Mouse (Mus musculus) erythroid progenitor cell, adult 5-6 weeks (primary cell): ENCODE data around the gene Gzmb. TPM values are rescaled to one million over a fixed set of nuclear protein-coding genes. Genes with fewer than 3 reads are reported as not detected.
"Not testable (repeated sequence)": the region's sequence is repeated elsewhere in the genome, so short reads cannot be mapped to it uniquely, and the experiment has no call there.

Experiments
- ATAC-seq: replicated peaks from 2 replicates; pipeline ENCODE4 v1.8.0; 2016; ENCODE audit warnings: moderate number of reproducible peaks, mild to moderate bottlenecking, moderate TSS enrichment, inconsistent platforms; ENCODE audit not compliant: poor library complexity, low FRiP score, severe bottlenecking
- total RNA-seq, 2 experiments: library from RNA; stranded (forward) in 1 of 2; stranded (reverse) in 1 of 2; fragments of 150-400 nt in 1 of 2; fragments of 186-747, 209-891 nt in 1 of 2; gene quantifications; 2 replicates each; pipeline versions ENCODE4 v1.2.3 to v1.2.4; 2015 to 2017; ENCODE audit warnings: low replicate concordance in 2 of 2

Gene Gzmb
- total RNA-seq (2015; ENCODE audit: low replicate concordance) (6.3 TPM in 1 of 2 replicates, not detected in the other), total RNA-seq (2017; ENCODE audit: low replicate concordance) (not detected in 2 replicates)

- ATAC-seq: no peak
Observed at GRCm38 (mm10) chr14:56262153-56262552, at the start of gene Gzmb. Gzmb (minus strand) TSS chr14:56262260.

GRCm38 (mm10) chr14:56311801-56312200 lies 49.7 kb upstream of the Gzmb start:
- not testable (repeated sequence) for ATAC-seq

DNA sequence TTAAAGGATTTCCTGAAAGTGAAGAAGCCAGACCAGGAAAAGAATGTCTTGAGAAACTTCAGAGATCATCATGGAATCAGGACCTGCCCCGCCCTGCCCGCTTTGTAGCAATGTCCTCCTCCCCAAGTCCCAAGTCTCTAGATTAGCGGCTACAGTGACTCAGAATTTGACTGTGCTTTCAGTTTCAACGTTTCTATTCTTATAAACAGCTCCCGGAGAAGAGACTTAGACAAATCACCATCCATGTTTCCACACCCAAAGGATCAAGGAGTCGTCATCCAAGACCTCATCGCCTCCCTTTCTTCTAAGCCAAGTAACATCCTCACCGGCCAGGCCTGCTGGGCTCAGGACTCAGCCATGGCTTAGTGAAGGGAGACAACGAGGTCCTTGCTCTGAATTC lies 48.2 kb upstream of the Gzmb start:
- no peak for ATAC-seq

- no peak for ATAC-seq
Observed at GRCm38 (mm10) chr14:56304149-56304548, 42.1 kb upstream of the Gzmb start.

DNA sequence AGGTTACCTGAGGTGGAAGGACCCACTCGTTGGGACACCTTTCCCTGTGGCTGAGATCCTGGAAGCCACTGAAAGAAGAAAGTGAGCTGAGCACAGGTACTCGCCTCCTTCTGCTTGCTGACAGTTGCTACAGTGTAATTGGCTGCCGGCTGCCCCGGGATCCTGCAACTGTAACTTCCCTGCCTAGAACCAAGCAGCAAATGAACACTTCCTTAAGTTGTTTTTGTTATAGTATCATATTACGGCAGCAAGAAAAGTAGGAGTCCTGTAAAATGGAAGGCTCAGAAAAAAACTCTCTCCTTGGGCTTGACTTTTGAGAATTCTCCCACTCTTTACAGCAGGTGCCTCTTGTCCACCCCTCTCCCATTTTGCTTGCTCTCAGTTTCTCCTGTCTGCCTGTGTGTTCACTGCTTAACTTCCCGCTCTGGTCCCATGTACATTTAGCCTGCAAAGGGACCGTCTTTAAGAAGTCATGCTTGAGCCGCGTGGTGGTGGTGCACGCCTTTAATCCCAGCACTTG lies 41.5 kb upstream of the Gzmb start:
- no peak for ATAC-seq

DNA sequence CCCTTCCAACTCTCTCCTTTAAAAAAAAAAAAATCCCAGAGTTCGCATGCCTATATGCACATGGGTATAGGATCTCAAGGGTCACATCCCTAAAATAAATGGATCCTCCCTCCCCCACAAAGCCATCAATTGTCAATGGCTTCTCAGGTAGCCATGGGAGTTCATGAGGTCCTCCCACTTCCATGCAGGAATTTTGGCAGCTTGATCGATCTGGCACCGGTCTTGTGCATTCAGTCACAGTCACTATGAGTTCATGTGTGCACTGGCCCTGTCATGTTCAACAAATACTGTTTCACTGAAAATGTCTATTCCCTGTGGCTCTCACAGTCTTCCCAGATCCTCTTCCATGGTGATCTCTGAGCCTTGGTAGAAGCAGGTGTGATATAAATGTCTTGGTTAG lies 40.0 kb upstream of the Gzmb start:
- no peak for ATAC-seq

- ATAC-seq: no peak
Observed at GRCm38 (mm10) chr14:56296786-56297185, 34.7 kb upstream of the Gzmb start.

DNA sequence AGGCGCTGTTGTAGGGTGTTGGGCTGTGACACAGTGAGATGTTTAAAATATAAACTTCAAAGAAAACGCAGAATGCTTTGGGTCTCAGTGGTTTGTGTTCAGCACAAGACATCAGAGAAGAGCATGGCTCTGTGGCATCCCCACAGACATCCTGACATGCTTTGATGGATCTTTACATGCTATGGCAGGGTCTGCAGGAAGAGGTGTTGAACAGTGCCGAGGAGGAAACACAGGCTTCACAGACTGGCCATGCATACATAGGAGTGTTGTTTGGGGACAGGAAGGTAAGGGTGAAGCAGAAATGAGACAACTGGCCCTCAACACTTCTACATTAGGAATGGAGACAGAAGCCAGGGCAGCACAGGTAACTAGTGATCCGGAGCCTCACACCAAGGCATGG lies 34.0 kb upstream of the Gzmb start:
- no peak for ATAC-seq

- no peak for ATAC-seq
Observed at GRCm38 (mm10) chr14:56293146-56293545, 31.1 kb upstream of the Gzmb start.

DNA sequence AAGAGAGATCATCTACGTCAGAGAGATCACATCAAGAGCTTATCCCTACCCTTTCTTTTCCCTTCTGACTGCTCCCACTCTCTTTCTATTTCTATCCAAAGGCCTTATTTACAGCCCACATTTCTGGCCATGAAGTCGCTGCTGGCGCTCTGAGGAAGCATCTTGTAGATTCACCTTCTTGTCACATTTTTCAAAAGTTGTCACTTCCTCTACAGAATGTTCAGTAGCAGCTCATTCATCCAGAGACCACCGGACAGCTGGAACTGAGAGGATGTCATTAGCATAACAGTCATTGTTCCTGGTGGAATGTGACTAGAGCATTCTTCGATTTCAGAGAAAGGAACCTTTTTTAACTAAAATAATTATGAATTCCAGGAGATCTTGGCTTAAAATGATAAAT lies 26.6 kb upstream of the Gzmb start:
- no peak for ATAC-seq

- no peak for ATAC-seq
Observed at GRCm38 (mm10) chr14:56287806-56288205, 25.7 kb upstream of the Gzmb start.

DNA sequence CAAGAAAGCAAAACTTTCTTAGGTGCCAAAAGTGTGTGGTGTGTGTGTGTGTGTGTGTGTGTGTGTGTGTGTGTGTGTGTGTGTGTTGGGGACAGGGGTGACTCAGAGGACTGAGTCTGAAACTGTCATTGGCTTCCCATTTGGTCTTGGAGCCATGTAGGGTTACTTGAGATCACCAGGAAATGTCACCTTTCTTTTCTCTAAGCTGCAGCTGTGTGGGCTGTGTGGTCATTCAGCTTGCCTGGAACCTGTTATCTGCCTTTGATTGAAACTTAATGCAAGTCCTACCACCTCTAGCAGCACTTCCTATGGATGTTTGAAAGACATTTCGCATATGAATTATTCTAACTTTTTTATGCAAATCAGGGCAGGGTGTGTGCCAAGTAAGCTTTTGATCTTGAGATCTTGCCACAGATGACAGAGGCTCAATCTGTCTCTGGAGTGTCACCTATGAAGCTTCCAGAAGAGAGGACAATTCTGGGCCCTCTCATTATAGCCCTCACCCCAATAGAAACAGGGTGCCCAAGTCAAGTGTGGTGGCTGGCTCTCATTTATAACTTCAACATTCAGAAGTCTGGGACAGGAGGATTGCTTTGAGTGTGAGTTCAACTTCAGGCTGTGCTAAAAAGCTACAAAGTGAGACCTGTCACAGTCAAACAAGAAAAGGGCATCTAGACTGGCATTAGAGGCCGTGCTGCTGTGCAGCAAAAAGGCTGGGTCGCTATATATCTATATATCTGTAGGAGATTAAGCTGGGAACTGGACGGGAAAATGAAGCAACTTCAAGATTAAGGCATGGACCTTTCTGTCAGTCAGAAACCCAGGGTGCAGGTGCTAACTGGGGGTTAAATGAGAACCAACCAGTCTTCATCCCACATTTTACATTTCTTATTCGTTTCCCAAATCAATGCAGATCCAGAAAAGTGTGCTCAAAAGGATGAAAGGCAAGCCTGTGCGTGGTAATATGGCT lies 22.6 kb upstream of the Gzmb start:
- ATAC-seq: no peak

DNA sequence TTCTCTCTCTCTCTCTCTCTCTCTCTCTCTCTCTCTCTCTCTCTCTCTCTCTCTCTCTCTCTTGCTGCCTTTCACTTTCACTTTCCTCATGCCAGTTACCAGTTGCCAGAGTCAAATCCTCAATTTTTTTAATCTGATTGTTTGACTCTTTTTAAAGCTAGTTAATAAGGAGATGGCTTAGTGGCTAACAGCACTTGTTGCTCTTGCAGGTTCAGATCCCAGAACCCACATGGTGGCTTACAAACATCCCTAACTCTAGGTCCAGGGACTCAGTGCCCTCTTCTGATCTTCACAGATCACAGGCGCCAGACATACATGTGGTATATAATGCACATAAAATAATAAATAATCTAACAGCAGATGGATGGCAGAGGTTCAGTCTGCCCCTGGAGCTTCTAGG lies 21.8 kb upstream of the Gzmb start:
- no peak for ATAC-seq

GRCm38 (mm10) chr14:56281090-56281489 lies 19.0 kb upstream of the Gzmb start:
- ATAC-seq: no peak

DNA sequence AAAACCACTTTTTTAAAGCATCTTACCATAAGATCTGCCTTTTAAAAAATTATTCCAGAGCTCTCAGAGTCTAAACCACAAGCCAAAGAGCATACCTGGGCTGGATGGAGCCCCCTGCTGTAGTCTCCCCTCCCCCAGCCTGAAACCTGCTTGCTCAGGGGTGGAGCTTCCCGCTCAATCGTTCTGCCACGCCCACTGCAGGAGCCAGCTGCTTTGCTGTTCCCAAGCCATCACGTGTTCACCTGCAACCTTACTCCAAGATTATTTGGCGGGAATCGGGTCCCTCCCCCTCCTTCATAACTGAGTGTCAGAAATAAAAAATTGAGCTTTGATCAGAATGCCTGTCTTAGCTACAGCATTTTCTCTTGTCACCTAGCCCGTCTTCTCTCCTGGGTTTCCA lies 16.6 kb upstream of the Gzmb start:
- not testable (repeated sequence) for ATAC-seq

GRCm38 (mm10) chr14:56276096-56276495 lies 14.0 kb upstream of the Gzmb start:
- not testable (repeated sequence) for ATAC-seq

DNA sequence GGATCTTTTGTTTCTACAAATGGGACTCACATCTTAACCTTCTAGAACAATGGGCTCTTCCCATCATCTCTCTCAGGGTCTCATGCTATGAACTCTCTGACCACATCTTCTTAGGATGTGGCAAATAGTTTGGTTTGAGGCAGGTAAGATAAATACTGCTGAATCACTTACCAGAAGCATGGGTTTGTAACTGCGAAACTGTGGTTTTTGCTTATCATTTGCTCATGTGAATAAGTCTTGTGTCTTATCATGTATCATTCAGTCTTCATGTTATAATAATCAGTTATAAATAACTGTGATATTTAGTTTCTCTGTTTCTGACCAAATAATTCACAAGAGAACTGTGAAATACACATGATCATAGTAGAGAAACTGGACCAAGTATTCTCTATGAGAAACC lies 4.0 kb upstream of the Gzmb start:
- no peak for ATAC-seq

- ATAC-seq: no peak
Observed at GRCm38 (mm10) chr14:56240409-56240808, 21.7 kb downstream of the Gzmb start.

GRCm38 (mm10) chr14:56234556-56234955 lies 27.5 kb downstream of the Gzmb start, which contains the start of gene Gzmc:
Gzmc (minus strand) TSS chr14:56234656.
- ATAC-seq: no peak

DNA sequence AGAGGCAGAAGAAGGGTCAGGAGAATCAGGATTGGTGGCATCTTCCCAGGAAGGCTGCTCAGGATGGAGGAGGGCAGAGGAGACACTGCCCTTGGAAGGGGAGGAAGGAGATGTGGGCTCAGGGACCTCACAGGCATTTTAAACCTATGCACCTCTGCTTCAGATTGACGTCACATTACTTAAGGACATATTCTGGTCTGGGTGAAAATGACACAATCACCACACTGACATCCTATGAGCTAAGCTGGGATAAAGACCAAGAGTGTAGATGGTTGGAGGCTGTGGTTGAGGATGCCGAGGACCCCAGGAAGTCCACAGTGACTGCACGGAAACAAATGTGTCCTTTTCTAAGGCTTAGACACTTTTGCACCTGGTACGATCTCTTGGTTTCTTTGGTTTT lies 50.7 kb downstream of the Gzmb start, which contains the start of gene Gzmf:
Gene Gzmf (minus strand): TSS at position 101 of the 400 bp plus-strand sequence.
- ATAC-seq: no peak
